Mouse (Mus musculus) heart, embryonic 14.5 days (tissue): ENCODE results near the gene Trio. TPM values are rescaled to one million over a fixed set of nuclear protein-coding genes. Genes with fewer than 3 reads are reported as not detected.
A peak's percentile ranks its signal among the peaks of the same experiment; 100 is the strongest.

ENCODE experiments used
- ATAC-seq: fragments of 200-750 bp; cut with Nextera tagmentation; 2 replicates; pipeline ENCODE4 v1.8.0; 2017; ENCODE audit warnings: low read depth, moderate TSS enrichment; ENCODE audit not compliant: insufficient number of reproducible peaks, insufficient read depth, low FRiP score
- H3K27ac ChIP-seq, 2 experiments: fragments of 200-500 bp in 1 of 2; fragments of 300-500 bp in 1 of 2; sonication (generic) in 1 of 2; replicated peaks in 1 of 2; 2 replicates each; pipeline ENCODE4 v1.5.1; 2012 to 2014; ENCODE audit warnings: low read depth in 2 of 2, low read length in 2 of 2, control low read depth in 1 of 2, mild to moderate bottlenecking in 1 of 2, mixed read lengths in 1 of 2; ENCODE audit not compliant: control insufficient read depth in 1 of 2, insufficient read depth in 1 of 2
- H3K27me3 ChIP-seq: fragments of 300-500 bp; sonication (generic); 2 replicates; pipeline ENCODE4 v1.6.1; 2014; ENCODE audit warnings: mild to moderate bottlenecking, low read length, control low read depth; ENCODE audit not compliant: control insufficient read depth, insufficient read depth
- H3K36me3 ChIP-seq: fragments of 300-500 bp; sonication (generic); 2 replicates; pipeline ENCODE4 v1.6.1; 2014; ENCODE audit warnings: mild to moderate bottlenecking, control low read depth, low read length, mixed read lengths; ENCODE audit not compliant: control insufficient read depth, insufficient read depth
- H3K4me1 ChIP-seq, 2 experiments: fragments of 200-500 bp in 1 of 2; fragments of 300-500 bp in 1 of 2; sonication (generic) in 1 of 2; 2 replicates each; pipeline ENCODE4 v1.6.1; 2012 to 2014; ENCODE audit warnings: low read length in 2 of 2, control low read depth in 1 of 2, mixed read lengths in 1 of 2; ENCODE audit not compliant: control insufficient read depth in 2 of 2, insufficient read depth in 2 of 2
- H3K4me2 ChIP-seq: fragments of 300-500 bp; sonication (generic); 2 replicates; pipeline ENCODE4 v1.6.1; 2014; ENCODE audit warnings: mild to moderate bottlenecking, low read length
- H3K4me3 ChIP-seq, 2 experiments: fragments of 200-500 bp in 1 of 2; fragments of 300-500 bp in 1 of 2; sonication (generic) in 1 of 2; 2 replicates each; pipeline ENCODE4 v1.5.1; 2012 to 2014; ENCODE audit warnings: low read length in 2 of 2, mild to moderate bottlenecking in 2 of 2, control low read depth in 1 of 2, low read depth in 1 of 2, moderate library complexity in 1 of 2; ENCODE audit not compliant: control insufficient read depth in 1 of 2, insufficient read depth in 1 of 2
- H3K9ac ChIP-seq: fragments of 300-500 bp; sonication (generic); 2 replicates; pipeline ENCODE4 v1.6.1; 2014; ENCODE audit warnings: mild to moderate bottlenecking, low read length
- H3K9me3 ChIP-seq: fragments of 300-500 bp; sonication (generic); 2 replicates; pipeline ENCODE4 v1.6.1; 2016; ENCODE audit warnings: low read length, control low read depth; ENCODE audit not compliant: control insufficient read depth
- WGBS: fragments of 180-500 bp; shearing (Covaris S2); extraction: QIAGEN DNeasy Blood & Tissue Kit; methylation state at CpG from one replicate; pipeline ENCODE4 v1.1.7; 2014; 5-methylcytosine and 5-hydroxymethylcytosine counted together
- polyA plus RNA-seq: library from polyadenylated mRNA; unstranded; fragments of >200 nt; fragmentation: Nextera tagmentation; extraction: Ambion mirVana; gene quantifications from 2 replicates; pipeline ENCODE4 v1.2.1, GENCODE M21; 2014

Trio gene
- polyA plus RNA-seq, 1 experiment from 2014 or later = 23.8 TPM

DNA sequence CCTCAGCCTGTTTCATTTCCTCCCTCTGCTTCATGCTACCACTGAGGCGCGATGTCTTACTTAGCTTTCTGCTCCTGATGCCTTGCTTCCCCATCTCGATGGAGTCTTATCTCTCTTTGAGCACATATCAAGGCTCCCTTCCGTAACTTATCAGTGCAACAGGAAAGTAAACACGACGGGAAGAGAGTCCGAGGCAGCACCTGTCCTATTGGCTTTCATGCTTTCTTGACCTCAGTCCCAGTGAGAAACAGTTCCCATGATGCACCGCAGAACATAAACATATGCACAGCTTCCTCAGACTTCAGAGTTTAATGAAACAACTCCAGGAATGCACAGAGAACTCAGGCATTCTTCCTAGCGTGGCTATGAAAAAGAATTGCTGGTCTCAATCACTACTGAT is 65.0 kb downstream of the Trio start:
- Histone ChIP-seq H3K4me1 (peaks cover 36 to 71% of the 10 kb centered on the region in 2 experiments), H3K4me3 (no peak overlapping the region), H3K36me3 (no peaks in the 10 kb centered on the region), H3K9ac (no peak overlapping the region), H3K4me2 (no peak overlapping the region), H3K9me3 (no peaks in the 10 kb centered on the region), H3K27me3 (no peaks in the 10 kb centered on the region), H3K27ac (no peak overlapping the region)
- ATAC-seq = no peak
- 24% methylated on average over 9 of the region's 9 CpGs for WGBS

DNA sequence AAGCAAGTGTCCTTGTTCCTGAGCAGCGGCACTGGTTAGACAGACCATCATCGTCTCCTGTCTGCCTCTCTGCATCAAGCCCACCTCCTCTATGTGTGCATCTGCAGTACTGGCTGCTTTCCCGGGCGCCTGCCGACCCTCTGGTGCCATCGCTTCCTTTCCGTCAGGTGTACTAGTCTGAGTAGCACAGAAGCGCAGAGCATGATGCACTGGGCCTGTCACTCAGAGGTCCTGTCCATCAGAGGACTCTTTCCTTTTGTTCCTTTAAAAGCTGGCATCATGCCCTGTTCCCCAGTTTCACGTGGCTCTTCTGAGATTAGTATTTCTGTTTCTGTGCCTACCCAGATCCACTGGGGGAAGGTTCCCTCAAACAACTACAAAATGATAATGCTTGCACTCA is 67.8 kb downstream of the Trio start:
- Histone ChIP-seq H3K4me1 (peaks cover 44 to 77% of the 10 kb centered on the region in 2 experiments), H3K9ac (0 out of 2 replicates have a peak overlapping the region, but pooled peaks have one; percentile 32), H3K27ac (peak overlapping the region in 1 of 2 experiments; percentile 16; a peak in 1 of 4 replicates), H3K4me2 (no peak overlapping the region), H3K27me3 (no peaks in the 10 kb centered on the region), H3K36me3 (no peaks in the 10 kb centered on the region), H3K9me3 (no peaks in the 10 kb centered on the region), H3K4me3 (no peak overlapping the region)
- ATAC-seq = no peak
- 63% methylated on average over 9 of the region's 9 CpGs for WGBS

DNA sequence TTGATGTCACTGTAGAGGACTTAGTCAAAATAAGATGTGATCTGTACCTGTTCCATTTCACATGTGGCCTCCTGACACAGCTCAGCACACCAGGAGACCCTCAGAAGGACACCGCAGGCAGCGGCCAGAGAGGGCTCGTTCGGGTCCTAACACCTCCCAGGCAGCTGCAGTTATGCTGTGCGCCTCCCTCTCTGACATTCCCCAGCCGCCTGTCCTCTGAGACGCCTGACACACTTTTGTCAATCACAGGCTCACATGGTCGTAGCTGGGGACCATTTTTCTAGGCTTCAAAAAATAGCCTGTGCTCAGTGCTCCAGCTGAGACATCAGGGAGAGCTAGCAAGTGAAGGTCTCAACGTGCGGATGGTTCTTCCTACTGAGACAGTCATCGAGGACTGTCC is 70.0 kb downstream of the Trio start:
- H3K36me3 ChIP-seq = no peaks in the 10 kb centered on the region
- no peak overlapping the region for H3K9ac ChIP-seq
- H3K27me3 ChIP-seq = no peaks in the 10 kb centered on the region
- no peak overlapping the region for H3K27ac ChIP-seq
- H3K4me2 ChIP-seq = 0 out of 2 replicates have a peak overlapping the region, but pooled peaks have one; percentile 9
- no peaks in the 10 kb centered on the region for H3K9me3 ChIP-seq
- H3K4me3 ChIP-seq = no peak overlapping the region
- WGBS = 24% methylated on average over 11 of the region's 11 CpGs
- H3K4me1 ChIP-seq = peaks cover 37 to 67% of the 10 kb centered on the region in 2 experiments
- peak; percentile 46; the same call in 1 of the 2 replicates for ATAC-seq

DNA sequence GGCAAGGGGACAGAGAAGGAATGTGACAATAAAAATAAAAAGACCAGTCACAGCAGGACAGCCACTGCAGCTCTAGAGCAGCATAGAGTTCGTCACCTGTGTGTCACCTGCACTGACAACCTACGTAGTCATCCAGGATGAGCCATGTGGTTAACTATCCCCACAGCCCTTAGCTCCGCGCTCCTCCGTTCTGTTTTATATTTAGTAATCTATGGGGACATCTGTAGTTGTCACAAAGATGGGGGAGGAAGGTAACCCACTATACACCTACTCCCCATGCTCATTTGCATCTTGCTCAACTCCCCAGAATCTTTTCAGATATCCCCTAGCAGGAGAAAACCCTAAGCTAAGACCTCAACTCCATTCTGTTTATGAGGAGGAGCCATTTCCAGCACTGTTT is 71.3 kb downstream of the Trio start:
- WGBS = 94% methylated on average over 5 of the region's 5 CpGs

DNA sequence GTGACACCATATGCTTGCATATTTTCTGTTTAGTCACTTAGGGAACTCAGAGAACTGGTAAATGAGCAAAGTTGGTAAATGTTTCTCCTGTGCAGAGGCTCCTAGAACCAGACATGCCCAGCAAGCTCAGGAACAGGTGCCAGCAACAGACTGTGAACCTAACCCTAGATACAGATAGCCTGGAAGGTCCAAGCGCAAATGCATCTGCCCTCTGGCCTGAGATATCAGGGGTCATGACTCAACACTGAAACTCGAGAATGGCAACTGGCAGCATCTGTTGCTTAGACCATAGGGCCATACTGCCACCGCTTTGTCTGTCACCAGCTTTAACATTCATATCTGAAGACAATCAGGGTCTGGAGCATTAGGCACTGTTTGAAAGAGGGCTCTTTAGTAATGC is 72.1 kb downstream of the Trio start:
- H3K9me3 ChIP-seq = no peaks in the 10 kb centered on the region
- H3K4me3 ChIP-seq = no peak overlapping the region
- H3K27me3 ChIP-seq = no peaks in the 10 kb centered on the region
- peaks cover 29 to 49% of the 10 kb centered on the region in 2 experiments for H3K4me1 ChIP-seq
- H3K4me2 ChIP-seq = no peak overlapping the region
- WGBS = 33% methylated on average over 3 of the region's 3 CpGs
- H3K36me3 ChIP-seq = no peaks in the 10 kb centered on the region
- no peak overlapping the region for H3K9ac ChIP-seq
- ATAC-seq = no peak
- no peak overlapping the region for H3K27ac ChIP-seq

More for the DNA sequence above, 71.3 kb downstream of the Trio start:
- Histone ChIP-seq H3K36me3 (no peaks in the 10 kb centered on the region), H3K27me3 (no peaks in the 10 kb centered on the region), H3K4me1 (peaks cover 32 to 55% of the 10 kb centered on the region in 2 experiments), H3K4me2 (no peak overlapping the region), H3K4me3 (no peak overlapping the region), H3K27ac (no peak overlapping the region), H3K9ac (no peak overlapping the region), H3K9me3 (no peaks in the 10 kb centered on the region)
- ATAC-seq = no peak

DNA sequence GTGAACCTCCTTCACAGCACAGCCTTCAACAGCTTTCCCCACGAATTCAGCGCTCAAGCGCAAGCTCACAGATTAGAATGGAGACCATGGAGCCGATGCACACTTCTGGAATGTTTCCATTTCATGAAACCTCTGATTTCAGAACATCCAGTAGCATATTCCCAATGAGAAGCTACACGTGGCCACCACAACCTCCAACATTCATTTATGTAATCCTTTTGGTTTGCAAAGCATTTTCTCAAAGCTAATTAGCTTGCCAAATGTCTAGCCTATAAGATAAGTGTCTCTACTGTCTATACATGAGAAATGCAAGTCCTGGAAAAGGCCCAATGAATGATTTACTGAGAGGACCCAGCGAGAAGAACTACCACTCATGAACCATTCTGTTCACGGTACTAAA is 74.5 kb downstream of the Trio start:
- Histone ChIP-seq H3K4me2 (no peak overlapping the region), H3K27me3 (no peaks in the 10 kb centered on the region), H3K4me3 (no peak overlapping the region), H3K4me1 (peaks cover 26 to 48% of the 10 kb centered on the region in 2 experiments), H3K9me3 (no peaks in the 10 kb centered on the region), H3K9ac (no peak overlapping the region), H3K27ac (no peak overlapping the region), H3K36me3 (no peaks in the 10 kb centered on the region)
- WGBS = 78% methylated on average over 7 of the region's 7 CpGs
- ATAC-seq = no peak

DNA sequence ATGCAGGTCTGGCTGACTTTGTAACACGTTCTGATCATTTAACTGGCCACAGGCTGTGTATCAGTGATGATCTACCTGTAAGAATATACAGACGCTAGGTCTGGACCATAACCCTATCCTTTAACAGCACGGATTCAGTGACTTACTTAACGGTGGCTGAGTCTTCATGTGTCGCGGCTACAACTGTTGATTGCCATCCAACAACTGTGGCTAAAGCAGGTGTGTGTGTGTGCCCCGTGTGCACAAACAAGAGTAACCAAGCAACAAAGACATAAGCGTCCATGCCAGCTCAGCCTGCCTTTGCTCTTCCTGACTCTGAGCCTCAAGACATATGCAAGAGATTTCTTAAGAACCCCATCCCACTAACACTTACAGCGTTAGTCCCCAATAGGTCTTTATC is 76.5 kb downstream of the Trio start:
- Histone ChIP-seq H3K27ac (no peak overlapping the region), H3K4me1 (peaks cover 26 to 49% of the 10 kb centered on the region in 2 experiments), H3K9ac (no peak overlapping the region), H3K27me3 (no peaks in the 10 kb centered on the region), H3K9me3 (no peaks in the 10 kb centered on the region), H3K4me2 (no peak overlapping the region), H3K36me3 (no peaks in the 10 kb centered on the region), H3K4me3 (no peak overlapping the region)
- no peak for ATAC-seq
- WGBS = 89% methylated on average over 9 of the region's 9 CpGs

DNA sequence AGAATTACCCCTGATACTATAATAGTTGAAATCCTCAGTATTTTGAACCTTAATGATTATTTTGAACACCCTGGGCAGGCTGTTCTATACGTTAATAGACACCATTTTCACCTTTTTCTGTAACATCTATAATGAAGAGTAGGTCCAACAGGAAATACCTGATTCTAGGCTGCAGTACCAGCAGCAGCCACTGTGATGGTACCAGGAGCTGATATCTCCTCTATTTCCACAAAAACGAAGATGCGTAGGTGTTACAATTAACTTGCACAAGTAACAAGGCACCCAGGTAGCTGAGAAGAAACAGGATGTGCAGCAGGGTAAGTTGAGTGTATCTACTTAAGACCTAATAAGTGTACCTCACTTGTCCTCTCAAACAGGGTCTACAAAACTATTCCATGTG is 77.8 kb downstream of the Trio start:
- no peak overlapping the region for H3K27ac ChIP-seq
- 86% methylated on average over 3 of the region's 3 CpGs for WGBS
- no peak overlapping the region for H3K9ac ChIP-seq
- no peaks in the 10 kb centered on the region for H3K36me3 ChIP-seq
- H3K4me2 ChIP-seq = no peak overlapping the region
- no peak overlapping the region for H3K4me3 ChIP-seq
- peaks cover 28 to 49% of the 10 kb centered on the region in 2 experiments for H3K4me1 ChIP-seq
- H3K27me3 ChIP-seq = no peaks in the 10 kb centered on the region
- no peak for ATAC-seq
- H3K9me3 ChIP-seq = no peaks in the 10 kb centered on the region
